Mouse (Mus musculus): ENCODE results near the gene Tnfaip8l1.

- TF ChIP-seq CTCF (IDR thresholded peaks at IDR 0.05; ENCODE audit: insufficient read depth, low read length) (no peak), POLR2A (IDR thresholded peaks at IDR 0.05; ENCODE audit: borderline replicate concordance, extremely low read depth, low read depth, low read length) (no peak)
These were observed 39.4 kb downstream of the Tnfaip8l1 start for GRCm38 (mm10) chr17:56201642-56202041.

Measured in lung, adult 2 months (tissue).